Mouse (Mus musculus) T-helper 1 cell (primary cell): Measurements from ENCODE around the gene Cntnap5c.

Experiments
- in situ Hi-C: fragments of 300-600 bp; cut with MboI, MseI; formaldehyde crosslinking; loops from one replicate; pipeline ENCODE4 v1.15.1; 2025; ENCODE audit warnings: high pct_unique_total_duplicates

The Cntnap5c gene

DNA sequence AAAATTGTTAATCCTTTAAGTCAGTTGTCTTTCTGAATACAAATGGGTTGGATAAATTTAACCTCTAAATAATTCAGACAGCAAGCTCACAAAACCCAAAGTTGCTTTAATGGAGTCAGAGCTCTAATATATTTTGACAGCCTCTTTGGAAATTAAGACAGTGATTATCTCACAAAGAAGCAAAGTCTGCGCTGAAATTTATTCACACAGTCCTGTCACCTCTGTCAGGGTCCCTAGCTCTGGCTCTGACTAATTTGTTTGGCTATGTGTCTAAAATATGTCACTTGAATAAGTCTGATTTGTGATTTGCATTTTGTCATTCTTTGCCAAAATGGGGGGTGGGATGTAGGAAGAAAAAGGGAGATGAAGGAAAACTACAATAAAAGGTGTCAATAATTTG is 234.0 kb downstream of the Cntnap5c start:
- in situ Hi-C loops, result no loop called here

DNA sequence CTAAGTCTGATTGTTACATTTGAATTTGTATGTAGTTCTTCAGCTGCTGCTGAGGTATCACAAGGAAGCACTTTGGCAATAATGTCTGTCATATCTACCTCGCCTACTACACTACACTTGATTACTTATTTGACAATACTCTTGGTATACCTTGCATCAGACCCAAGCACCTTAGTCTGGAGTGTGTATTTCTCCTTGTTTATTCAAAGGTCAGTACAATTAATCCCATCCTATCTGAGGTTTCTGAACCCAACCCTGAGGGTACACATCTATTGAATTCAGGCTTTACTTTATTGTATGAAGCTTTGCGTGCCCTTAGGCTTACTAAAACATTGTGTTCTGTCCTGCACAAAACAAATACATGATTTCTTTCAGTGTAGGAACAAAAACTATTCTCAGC is 235.1 kb downstream of the Cntnap5c start:
- in situ Hi-C loops, result no loop called here

DNA sequence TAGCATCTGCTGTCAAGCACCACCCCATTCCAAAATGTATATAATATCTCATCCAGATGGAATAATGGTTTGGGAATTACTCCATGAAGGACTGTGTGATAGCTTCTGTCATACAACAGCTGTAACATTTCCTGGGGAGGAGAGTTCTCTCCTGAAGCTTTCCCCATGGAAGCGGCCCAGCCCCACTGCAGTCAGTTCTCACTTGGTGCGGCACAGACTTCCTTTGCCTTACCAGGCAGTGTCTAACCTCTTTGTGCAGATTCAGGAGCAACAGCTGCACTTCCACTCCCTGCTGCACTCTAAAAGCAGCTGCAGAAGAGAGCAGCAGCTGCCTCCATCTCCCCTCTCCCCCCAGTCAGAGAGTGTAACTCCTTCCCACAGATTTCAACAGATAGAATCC is 271.8 kb downstream of the Cntnap5c start:
- in situ Hi-C loops, result loop anchor here (10.0 kb wide), 1 partner anchor 1124 kb away; no protein-coding TSS in a partner anchor

DNA sequence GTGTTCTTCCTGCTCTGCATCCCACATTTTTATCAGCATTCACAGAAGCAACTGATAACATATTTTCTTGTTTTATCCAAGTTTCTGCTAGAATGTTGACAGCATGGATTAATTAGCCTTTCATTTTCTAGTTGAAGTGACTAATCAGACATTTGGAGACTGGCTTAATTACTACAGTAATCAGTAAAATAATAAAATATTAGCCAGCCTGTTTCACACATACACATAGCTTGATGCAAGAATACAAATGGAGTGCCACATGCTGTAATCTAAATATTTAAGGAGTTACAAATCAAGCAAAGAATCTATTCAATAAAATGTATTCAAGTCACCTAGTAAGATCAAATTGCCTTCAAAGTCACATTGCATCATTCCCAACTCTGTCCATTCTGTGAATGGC is 275.8 kb downstream of the Cntnap5c start:
- in situ Hi-C loops, result loop anchor here (10.0 kb wide), 1 partner anchor 1120 kb away; no protein-coding TSS in a partner anchor

DNA sequence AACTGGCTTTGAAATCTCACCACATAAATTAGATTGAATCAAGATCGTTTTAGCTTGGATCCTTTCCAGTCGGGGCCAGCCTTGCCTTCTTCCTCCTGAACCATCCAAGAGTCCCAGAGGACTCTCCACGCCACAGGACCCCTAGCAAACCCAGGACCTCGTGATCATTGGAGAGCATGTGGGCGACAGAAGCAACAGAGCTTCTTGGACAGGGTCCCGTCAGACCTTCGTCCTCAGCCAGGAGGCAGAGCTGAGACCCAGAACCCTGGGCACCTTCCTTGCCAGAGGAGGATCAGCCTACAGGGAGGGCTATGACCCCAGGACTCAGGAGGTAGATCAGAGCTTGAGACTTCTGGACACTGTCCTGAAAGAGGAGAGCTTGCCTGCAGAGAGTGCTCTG is 300.5 kb downstream of the Cntnap5c start:
- in situ Hi-C loops, result no loop called here

DNA sequence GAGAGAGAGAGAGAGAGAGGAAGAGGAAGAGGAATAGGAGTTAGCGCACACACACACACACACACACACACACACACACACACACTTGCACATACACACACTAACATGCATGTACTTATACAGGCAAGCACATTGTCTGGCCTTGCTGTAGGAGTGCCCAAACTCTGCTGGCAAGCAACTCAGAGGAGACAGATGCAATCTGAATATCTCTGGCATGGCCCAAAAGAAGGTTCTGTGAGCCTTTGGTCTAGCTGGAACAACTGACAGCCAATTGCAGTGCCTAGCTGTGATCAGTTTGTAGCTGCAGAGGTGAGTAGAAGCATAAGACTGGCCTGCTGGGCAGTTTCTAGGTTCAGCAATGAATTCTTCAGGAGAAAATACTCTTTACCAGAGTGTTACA is 313.3 kb downstream of the Cntnap5c start:
- in situ Hi-C loops, result no loop called here

DNA sequence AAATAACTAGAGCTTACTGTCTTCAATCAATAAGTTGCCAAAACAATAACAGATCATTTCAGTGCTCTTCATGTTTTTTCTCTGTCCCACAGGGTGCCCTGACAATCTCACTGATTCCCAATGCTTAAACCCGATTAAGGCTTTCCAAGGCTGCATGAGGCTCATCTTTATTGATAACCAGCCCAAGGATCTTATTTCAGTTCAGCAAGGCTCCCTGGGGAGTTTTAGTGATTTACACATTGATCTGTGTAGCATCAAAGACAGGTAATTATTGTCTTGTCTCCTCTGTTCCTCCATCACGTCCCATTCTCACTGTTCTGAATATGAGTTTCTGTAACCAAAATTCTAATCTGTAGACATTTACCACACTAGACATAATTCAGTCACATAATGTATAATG is 335.1 kb downstream of the Cntnap5c start:
- in situ Hi-C loops, result no loop called here

DNA sequence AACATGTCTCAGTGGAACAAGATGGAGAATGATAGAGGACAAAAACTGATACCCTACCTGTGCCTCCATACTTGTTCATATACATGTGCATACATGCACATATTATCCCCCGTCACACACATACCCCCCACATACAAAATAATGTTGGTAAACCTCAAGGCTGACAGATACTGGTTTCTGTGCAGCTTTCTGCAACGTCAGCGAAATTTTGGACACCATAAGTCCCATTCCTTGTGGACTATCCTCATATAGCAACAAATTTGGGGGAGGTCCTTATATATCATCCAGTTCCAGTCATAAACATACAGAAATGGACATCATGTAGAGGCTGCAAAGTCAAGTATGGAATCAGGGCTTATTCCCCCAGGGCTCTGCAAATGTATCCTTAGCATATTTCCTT is 338.5 kb downstream of the Cntnap5c start:
- in situ Hi-C loops, result no loop called here

DNA sequence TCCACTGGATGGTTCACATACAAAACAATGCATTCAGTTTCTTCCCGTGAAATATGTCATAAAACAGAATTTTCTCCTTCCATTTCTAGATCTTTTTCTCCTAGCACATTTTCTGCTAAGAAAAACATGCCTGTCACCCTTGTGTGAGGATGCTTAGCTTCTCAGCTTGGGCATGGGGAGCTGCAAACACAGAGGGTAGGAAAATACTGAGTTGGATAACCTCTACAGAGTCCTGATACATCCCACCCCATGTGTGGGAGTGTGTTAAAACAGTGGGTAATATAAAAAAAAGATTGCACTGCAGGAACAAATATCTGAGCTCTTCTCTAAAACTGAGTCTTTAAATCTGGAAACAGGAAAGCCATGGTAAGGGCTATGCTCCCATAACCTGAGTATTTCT is 339.0 kb downstream of the Cntnap5c start:
- in situ Hi-C loops, result no loop called here

DNA sequence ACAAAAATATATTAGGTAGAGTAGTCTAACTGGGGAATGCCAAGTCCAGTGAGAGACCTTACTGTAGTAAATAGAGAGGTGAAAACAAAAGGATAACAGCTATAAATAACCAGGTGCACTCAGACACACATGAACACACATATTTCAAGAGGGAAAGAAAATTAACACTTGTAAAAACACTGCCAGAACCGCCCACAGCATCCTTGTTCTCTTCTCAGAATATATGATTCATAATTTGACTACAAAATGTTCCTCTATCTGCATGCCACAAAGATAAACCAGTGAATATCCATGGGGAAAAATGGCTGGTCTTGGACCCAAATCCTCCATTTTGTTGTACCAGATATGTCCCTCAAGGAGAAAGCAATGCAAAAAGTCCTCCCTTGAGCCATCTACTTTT is 417.8 kb downstream of the Cntnap5c start:
- in situ Hi-C loops, result no loop called here

DNA sequence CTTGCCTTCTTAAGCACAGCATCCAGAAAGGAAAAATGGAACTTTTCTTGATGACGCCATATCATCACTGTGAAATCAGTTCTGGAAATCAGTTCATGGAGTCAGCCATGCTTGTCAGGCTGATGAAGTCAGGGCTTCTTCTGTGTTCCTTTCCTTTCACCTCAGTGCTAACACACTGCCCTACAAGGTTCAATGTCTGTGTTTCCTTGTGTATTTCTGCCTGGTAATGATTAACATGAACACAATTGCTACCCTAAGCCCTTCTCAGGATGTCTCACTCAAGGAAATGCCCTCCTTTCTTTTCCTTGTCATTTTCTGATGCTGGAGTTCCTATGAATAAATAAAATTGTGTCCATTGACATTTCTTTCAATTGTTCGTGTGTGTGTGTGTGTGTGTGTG is 431.8 kb downstream of the Cntnap5c start:
- in situ Hi-C loops, result no loop called here

DNA sequence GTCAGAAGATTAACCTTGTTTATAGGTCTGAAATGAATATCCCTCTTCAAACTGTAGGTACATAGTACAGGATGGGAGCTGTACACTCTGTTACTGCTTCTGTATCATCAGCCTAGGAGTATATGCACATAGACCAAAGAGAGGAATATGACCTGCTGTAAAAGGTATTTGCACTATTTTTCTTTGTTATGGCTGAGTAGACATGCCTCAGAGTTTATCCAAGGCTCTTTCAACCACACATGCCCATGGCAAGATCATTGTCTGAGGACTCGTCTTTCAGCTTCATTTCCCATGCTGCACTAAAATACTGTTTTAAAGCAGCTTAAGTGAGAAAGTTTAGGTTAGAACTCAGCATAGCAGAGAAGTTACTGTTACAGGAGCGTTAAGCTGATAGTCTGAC is 498.7 kb downstream of the Cntnap5c start:
- in situ Hi-C loops, result no loop called here

DNA sequence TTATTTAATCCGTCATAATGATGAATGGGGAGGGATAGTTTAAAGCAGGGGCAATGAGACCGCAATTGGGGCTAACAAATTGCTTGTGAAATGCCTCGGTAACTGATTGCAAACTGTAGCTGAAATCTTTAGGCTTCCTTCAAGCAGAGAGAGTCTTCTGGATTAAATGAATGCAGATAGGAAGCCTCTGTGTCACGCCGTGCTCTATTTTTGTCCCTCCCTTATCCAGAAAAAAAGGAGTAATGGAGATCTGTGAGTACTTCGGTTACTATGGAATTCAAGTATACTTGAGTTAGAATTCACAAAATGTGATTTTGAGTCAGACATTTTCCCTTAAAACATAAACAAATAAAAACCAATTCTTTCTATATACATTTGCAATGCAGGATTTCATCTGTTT is 581.9 kb downstream of the Cntnap5c start:
- in situ Hi-C loops, result no loop called here

DNA sequence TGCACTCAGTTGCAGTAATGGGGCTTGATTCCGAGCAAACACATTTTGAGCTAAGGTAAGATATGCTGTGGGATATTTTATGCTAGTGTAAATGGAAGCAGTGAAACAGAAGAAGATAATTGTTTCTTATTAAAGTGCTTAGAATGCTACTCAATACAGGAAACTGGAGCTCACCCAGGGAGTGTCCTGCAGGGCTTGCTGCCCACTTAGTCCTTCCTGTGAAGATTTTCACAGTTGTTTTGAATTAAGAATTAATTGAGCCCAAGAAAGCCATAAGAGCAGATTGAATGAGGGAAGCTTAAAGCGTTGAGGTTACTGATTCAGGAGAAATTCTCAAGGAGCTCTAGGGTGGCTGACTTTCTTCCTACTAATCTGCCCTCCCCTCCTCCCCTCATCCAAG is 586.9 kb downstream of the Cntnap5c start:
- in situ Hi-C loops, result no loop called here

DNA sequence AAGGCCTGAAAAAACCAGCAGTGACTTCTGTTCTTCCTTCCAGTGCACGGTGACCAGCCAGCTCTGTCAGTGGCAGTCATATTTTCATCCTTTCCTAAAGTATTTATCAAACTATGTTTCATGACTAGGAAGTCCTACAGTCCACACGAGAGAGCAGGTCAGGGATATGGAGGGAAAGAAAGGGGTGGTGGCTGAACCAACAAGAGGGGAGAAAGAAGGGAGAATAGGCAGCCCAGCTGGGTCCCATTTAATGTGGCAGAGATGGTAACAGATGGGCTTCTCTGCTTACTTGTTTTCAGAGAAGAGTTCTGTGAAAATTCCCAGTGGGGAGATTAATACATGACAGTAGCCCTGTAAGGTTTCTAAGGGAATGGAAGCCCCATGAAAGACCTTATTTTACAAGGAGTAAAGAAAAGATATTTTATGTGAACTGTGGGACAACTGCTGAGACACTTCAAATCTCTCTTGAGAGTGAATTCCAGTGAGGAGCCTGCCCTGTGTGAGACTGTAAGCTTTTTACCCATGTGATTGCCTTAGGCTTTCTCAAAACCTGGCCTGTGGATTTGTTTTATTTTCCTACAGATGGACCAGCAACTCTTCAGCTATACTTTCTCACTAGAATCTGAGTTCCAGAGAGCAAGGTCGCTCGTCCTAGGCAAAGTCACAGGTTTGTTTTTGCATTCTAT is 594.4 kb downstream of the Cntnap5c start:
- in situ Hi-C loops, result no loop called here

DNA sequence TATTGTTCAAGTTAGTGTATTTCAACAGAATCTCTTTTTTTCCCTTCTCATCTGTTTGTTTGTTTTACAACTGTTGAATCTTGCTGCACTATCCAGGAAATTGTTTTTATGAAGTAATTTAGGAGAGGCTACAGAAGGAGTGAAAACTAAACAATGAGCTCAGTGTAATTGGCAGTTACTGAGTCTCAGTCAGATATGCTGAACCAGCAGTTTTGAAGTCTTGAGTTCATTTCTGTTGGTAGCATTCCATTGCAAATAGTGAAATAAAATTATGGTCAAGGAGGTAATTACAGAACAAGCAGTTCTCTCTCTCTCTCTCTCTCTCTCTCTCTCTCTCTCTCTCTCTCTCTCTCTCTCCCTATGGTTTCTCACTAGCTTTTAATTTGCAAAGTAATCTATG is 600.7 kb downstream of the Cntnap5c start:
- in situ Hi-C loops, result no loop called here

DNA sequence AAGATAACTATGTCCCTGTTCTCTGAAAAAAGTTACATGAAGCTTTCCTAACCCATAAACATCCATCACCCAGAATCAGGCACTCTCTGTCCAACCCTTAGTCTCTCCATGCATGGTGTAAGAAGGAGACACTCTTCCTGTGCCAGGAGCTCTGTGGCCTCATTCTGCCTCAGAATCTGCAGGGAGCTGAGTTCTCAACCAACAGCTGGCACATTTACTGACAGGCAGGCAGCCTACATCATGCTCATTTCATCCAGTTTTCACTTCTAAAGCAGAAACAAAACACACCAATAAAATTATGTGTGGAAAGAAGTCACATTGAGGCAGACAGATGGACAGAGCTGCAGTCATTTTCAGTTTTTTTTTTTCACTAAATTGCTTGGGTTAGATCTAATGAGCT is 638.4 kb downstream of the Cntnap5c start:
- in situ Hi-C loops, result no loop called here

DNA sequence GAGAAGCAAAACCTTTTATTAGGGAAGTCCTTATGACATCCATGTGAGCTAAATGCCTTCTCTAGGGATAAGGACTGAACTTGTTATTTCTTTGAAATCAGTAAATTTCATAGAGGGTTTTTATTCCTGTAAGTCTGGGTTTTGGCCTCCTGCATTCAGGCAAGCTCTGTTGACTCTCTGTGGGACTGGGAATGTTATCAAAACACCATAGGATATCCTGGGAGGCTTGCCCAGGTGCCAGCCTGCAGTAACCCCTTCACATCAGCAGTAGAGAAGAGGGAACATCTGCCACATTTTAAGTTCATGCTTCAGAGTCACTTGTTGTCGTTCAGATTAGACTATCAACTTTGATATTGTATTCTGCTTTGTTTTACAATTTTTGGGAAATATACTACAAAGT is 639.4 kb downstream of the Cntnap5c start:
- in situ Hi-C loops, result no loop called here

DNA sequence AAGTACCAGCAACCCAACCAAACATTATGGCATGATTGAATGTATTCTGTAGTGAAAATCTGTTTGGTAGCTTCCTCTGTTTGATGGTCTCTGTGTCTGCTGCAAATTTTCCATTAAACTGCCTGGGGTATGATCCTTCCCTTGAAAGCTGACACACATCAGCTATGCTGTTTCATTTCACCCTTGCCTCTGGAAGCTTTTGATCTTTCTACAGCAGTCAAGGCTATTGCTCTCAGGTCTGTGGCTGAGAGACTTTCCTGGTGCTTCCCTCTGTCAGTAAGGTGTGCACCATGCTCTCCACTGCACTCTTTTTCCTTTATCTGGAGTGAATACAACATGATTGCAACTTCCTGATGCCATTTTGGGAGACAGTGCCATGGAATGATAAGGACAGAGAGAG is 668.1 kb downstream of the Cntnap5c start:
- in situ Hi-C loops, result no loop called here
